Mouse (Mus musculus): Measurements from ENCODE around the gene Nhsl2.

DNA sequence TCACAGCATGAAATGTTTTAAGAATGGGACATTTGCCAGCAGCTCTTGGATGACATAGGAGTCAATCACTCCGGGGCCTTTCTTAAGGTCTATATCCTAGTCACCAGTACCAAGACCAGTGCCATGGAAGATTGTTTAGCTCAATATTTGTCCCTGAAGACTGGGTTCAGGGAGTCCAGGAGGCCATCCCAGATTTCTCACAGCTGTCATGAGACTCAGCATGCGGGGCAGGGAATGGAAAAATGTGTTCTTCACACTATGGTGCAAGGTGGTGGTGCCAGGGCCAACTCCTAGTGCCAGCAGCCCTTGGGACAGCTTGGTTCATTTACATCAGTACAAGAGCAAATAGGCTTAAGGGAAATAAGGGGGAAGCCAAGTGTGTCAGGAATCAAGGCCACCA lies 131.4 kb downstream of the Nhsl2 start:
- no peak for TF ChIP-seq CTCF (IDR thresholded peaks at IDR 0.05; ENCODE audit: extremely low read depth, insufficient read depth, low read length)
- no peak for TF ChIP-seq POLR2A (IDR thresholded peaks at IDR 0.05; ENCODE audit: extremely low read depth, insufficient read depth, low read length)

Data from cortical plate, adult 2 months (tissue).